Mouse (Mus musculus) CH12.LX (cell line): ENCODE measurements around the gene Igf1. TPM values are rescaled to one million over a fixed set of nuclear protein-coding genes. Genes with fewer than 3 reads are reported as not detected.

Experiments
- DNase-seq: peaks from one replicate; pipeline ENCODE4 v3.0.0-alpha.2; 2013; ENCODE audit errors: extremely low read depth
- H3K27ac ChIP-seq: 2 replicates; pipeline ENCODE4 v1.5.1; 2012; ENCODE audit warnings: low read depth, mild to moderate bottlenecking, control low read depth, moderate library complexity; ENCODE audit not compliant: insufficient read depth
- H3K27me3 ChIP-seq: replicated peaks from 2 replicates; pipeline ENCODE3; 2012; ENCODE audit warnings: inconsistent platforms
- H3K36me3 ChIP-seq, 2 experiments: replicated peaks in 1 of 2; 2 replicates each; pipeline versions ENCODE3 to v1.6.1; 2012; ENCODE audit warnings: inconsistent platforms in 1 of 2, low read length in 1 of 2, mild to moderate bottlenecking in 1 of 2, mixed read lengths in 1 of 2, moderate library complexity in 1 of 2; ENCODE audit not compliant: control insufficient read depth in 1 of 2, insufficient read depth in 1 of 2
- H3K4me1 ChIP-seq, 2 experiments: 2 replicates each; pipeline ENCODE4 v1.6.1; 2012; ENCODE audit warnings: inconsistent platforms in 1 of 2, moderate library complexity in 1 of 2; ENCODE audit not compliant: insufficient read depth in 2 of 2, control insufficient read depth in 1 of 2
- H3K4me2 ChIP-seq: 2 replicates; pipeline ENCODE4 v1.6.1; 2012; ENCODE audit warnings: low read depth, mild to moderate bottlenecking, control low read depth; ENCODE audit not compliant: poor library complexity, insufficient read depth, severe bottlenecking
- H3K4me3 ChIP-seq, 3 experiments: fragments of 150-350 bp in 1 of 3; sonication (generic) in 1 of 3; replicated peaks in 1 of 3; 2 replicates each; pipeline versions ENCODE3 to v1.5.1; 2011 to 2012; ENCODE audit warnings: low read depth in 2 of 3, low read length in 2 of 3, mild to moderate bottlenecking in 2 of 3, moderate library complexity in 2 of 3, control low read depth in 1 of 3, improper control_type of control experiment in 1 of 3, inconsistent platforms in 1 of 3, mixed read lengths in 1 of 3; ENCODE audit not compliant: poor library complexity in 1 of 3
- H3K79me2 ChIP-seq: replicated peaks from 2 replicates; pipeline ENCODE4 v1.6.1; 2012; ENCODE audit warnings: mild to moderate bottlenecking, moderate library complexity; ENCODE audit not compliant: control insufficient read depth, poor library complexity, insufficient read depth, severe bottlenecking; ENCODE audit errors: extremely low read depth
- H3K9ac ChIP-seq: 2 replicates; pipeline ENCODE4 v1.6.1; 2012; ENCODE audit warnings: low read depth, mild to moderate bottlenecking, control low read depth, moderate library complexity; ENCODE audit not compliant: insufficient read depth
- H3K9me3 ChIP-seq: replicated peaks from 2 replicates; pipeline ENCODE3; 2012; ENCODE audit warnings: low read length, inconsistent platforms, mixed read lengths
- BHLHE40 ChIP-seq: IDR thresholded peaks from 2 replicates; pipeline ENCODE4 v1.6.1; 2011; ENCODE audit warnings: mild to moderate bottlenecking, low read depth, low read length, improper control_type of control experiment
- CHD2 ChIP-seq: IDR thresholded peaks from 2 replicates; pipeline ENCODE4 v1.6.1; 2011; ENCODE audit warnings: low read length, improper control_type of control experiment
- CTCF ChIP-seq, 2 experiments: IDR thresholded peaks in 1 of 2; conservative IDR thresholded peaks in 1 of 2; 2 replicates each; pipeline ENCODE4 v1.5.1; 2011 to 2012; ENCODE audit warnings: low read depth in 2 of 2, low read length in 2 of 2, improper control_type of control experiment in 1 of 2, inconsistent platforms in 1 of 2, mild to moderate bottlenecking in 1 of 2, moderate library complexity in 1 of 2
- ELF1 ChIP-seq: IDR thresholded peaks from 2 replicates; pipeline ENCODE4 v1.6.1; 2014; ENCODE audit warnings: low read depth, mild to moderate bottlenecking, inconsistent platforms, low read length, improper control_type of control experiment
- GABPA ChIP-seq: IDR thresholded peaks from 2 replicates; pipeline ENCODE4 v1.6.1; 2012; ENCODE audit warnings: low read depth, low read length, improper control_type of control experiment, inconsistent platforms; ENCODE audit not compliant: insufficient replicate concordance
- HCFC1 ChIP-seq: IDR thresholded peaks from 2 replicates; pipeline ENCODE4 v1.6.1; 2012; ENCODE audit warnings: low read depth, mild to moderate bottlenecking, inconsistent platforms, low read length, improper control_type of control experiment
- IRF4 ChIP-seq: IDR thresholded peaks from 2 replicates; pipeline ENCODE4 v1.6.1; 2014; ENCODE audit warnings: low read depth, mild to moderate bottlenecking, inconsistent platforms, low read length, improper control_type of control experiment
- JUND ChIP-seq: conservative IDR thresholded peaks from 2 replicates; pipeline ENCODE4 v1.6.1; 2011; ENCODE audit warnings: low read depth, low read length, improper control_type of control experiment
- MAX ChIP-seq: IDR thresholded peaks from 2 replicates; pipeline ENCODE4 v1.6.1; 2011; ENCODE audit warnings: low read length, improper control_type of control experiment
- MEF2A ChIP-seq: IDR thresholded peaks from 2 replicates; pipeline ENCODE4 v1.6.1; 2014; ENCODE audit warnings: low read depth, mild to moderate bottlenecking, inconsistent platforms, low read length, improper control_type of control experiment, borderline replicate concordance
- MYC ChIP-seq: IDR thresholded peaks from 2 replicates; pipeline ENCODE4 v1.6.1; 2011; ENCODE audit warnings: low read depth, mild to moderate bottlenecking, improper control_type of control experiment, low read length
- NELFE ChIP-seq: IDR thresholded peaks from 2 replicates; pipeline ENCODE4 v1.6.1; 2011; ENCODE audit warnings: low read depth, low read length, improper control_type of control experiment
- NRF1 ChIP-seq: IDR thresholded peaks from 2 replicates; pipeline ENCODE4 v1.6.1; 2014; ENCODE audit warnings: low read depth, mild to moderate bottlenecking, inconsistent platforms, low read length, improper control_type of control experiment, moderate library complexity
- POLR2A ChIP-seq: IDR thresholded peaks from 2 replicates; pipeline ENCODE4 v1.6.1; 2011; ENCODE audit warnings: low read depth, mild to moderate bottlenecking, improper control_type of control experiment, low read length
- POLR2AphosphoS2 ChIP-seq: IDR thresholded peaks from 2 replicates; pipeline ENCODE4 v1.6.1; 2011; ENCODE audit warnings: low read depth, low read length, improper control_type of control experiment
- SMC3 ChIP-seq: IDR thresholded peaks from 2 replicates; pipeline ENCODE4 v1.6.1; 2011; ENCODE audit warnings: low read depth, low read length, improper control_type of control experiment
- TCF12 ChIP-seq: IDR thresholded peaks from 2 replicates; pipeline ENCODE4 v1.6.1; 2014; ENCODE audit warnings: low read depth, mild to moderate bottlenecking, inconsistent platforms, low read length, improper control_type of control experiment
- UBTF ChIP-seq: IDR thresholded peaks from 2 replicates; pipeline ENCODE4 v1.6.1; 2012; ENCODE audit warnings: low read depth, mild to moderate bottlenecking, inconsistent platforms, low read length, improper control_type of control experiment, moderate library complexity
- USF1 ChIP-seq: IDR thresholded peaks from 2 replicates; pipeline ENCODE4 v1.6.1; 2014; ENCODE audit warnings: low read depth, mild to moderate bottlenecking, inconsistent platforms, low read length, improper control_type of control experiment
- ZKSCAN1 ChIP-seq: IDR thresholded peaks from 2 replicates; pipeline ENCODE4 v1.6.1; 2012; ENCODE audit warnings: low read depth, inconsistent platforms, low read length, improper control_type of control experiment, borderline replicate concordance
- dilution Hi-C: fragments of 300-500 bp; cut with MboI; formaldehyde crosslinking; loops from 2 replicates; pipeline ENCODE4 v1.14.3; 2020; ENCODE audit warnings: low sequenced_read_pairs; ENCODE audit not compliant: extremely low pct_unique_long_range_greater_than_20kb, extremely low pct_ligation_motif_present
- in situ Hi-C: fragments of 300-500 bp; cut with MboI; formaldehyde crosslinking; loops from 3 replicates; pipeline ENCODE4 v1.14.3; 2019; ENCODE audit warnings: low sequenced_read_pairs, low pct_ligation_motif_present, low pct_unique_long_range_greater_than_20kb, mixed read lengths
- polyA plus RNA-seq: library from polyadenylated mRNA; unstranded; fragments of >175 nt; gene quantifications from 2 replicates; pipeline ENCODE4 v1.2.1, GENCODE M21; 2012; ENCODE audit warnings: low read depth; ENCODE audit not compliant: insufficient read length
- total RNA-seq, 2 experiments: library from RNA; depleted of rRNA; stranded (reverse); fragments of 300-350 nt in 1 of 2; fragments of >200 nt in 1 of 2; gene quantifications; 2 replicates each; pipeline ENCODE4 v1.2.3; 2012 to 2014

Igf1 gene
- total and polyA plus RNA-seq, 3 experiments = 0.23 TPM; not detected in 2

GRCm38 (mm10) chr10:87915782-87916181 is 57.7 kb downstream of the Igf1 start:
- in situ Hi-C loops = no loop called here
- Histone ChIP-seq H3K4me3 (no peak overlapping the region), H3K4me1 (no peaks in the 10 kb centered on the region), H3K79me2 (no peaks in the 10 kb centered on the region), H3K4me2 (no peak overlapping the region), H3K9ac (no peak overlapping the region), H3K9me3 (no peaks in the 10 kb centered on the region), H3K27me3 (no peaks in the 10 kb centered on the region), H3K27ac (no peak overlapping the region), H3K36me3 (no peaks in the 10 kb centered on the region)
- TF ChIP-seq MAX (no peak), BHLHE40 (no peak), NELFE (no peak), ELF1 (no peak), USF1 (no peak), ZKSCAN1 (no peak), TCF12 (no peak), JUND (no peak), POLR2A (no peak), UBTF (no peak), HCFC1 (no peak), SMC3 (no peak), CHD2 (no peak), IRF4 (no peak), MYC (no peak), NRF1 (no peak), CTCF (conservative IDR thresholded peaks at IDR 0.05 in 1 of 2, IDR thresholded peaks at IDR 0.05 in 1 of 2; ENCODE audit: low read depth in 2 of 2, low read length in 2 of 2) (no peak), MEF2A (no peak)
- dilution Hi-C loops = no loop called here
- no peak for DNase-seq

GRCm38 (mm10) chr10:87922263-87922662 is 64.2 kb downstream of the Igf1 start:
- Histone ChIP-seq H3K9me3 (no peaks in the 10 kb centered on the region), H3K36me3 (no peaks in the 10 kb centered on the region), H3K4me3 (no peak overlapping the region), H3K27me3 (no peaks in the 10 kb centered on the region), H3K9ac (no peak overlapping the region)
- in situ Hi-C loops = no loop called here
- TF ChIP-seq POLR2AphosphoS2 (no peak), GABPA (no peak)
- TF ChIP-seq, all 38 proteins: peak for 0
- H3K27ac ChIP-seq = no peak overlapping the region
- dilution Hi-C loops = no loop called here
- no peak overlapping the region for H3K4me2 ChIP-seq
- H3K79me2 ChIP-seq = no peaks in the 10 kb centered on the region
- H3K4me1 ChIP-seq = no peaks in the 10 kb centered on the region
- no peak for DNase-seq
